Mouse (Mus musculus) erythroblast, adult 5-6 weeks (primary cell): ENCODE data around the gene Kremen2. TPM values are rescaled to one million over a fixed set of nuclear protein-coding genes. Genes with fewer than 3 reads are reported as not detected.
A peak's percentile ranks its signal among the peaks of the same experiment; 100 is the strongest.

Source experiments
- ATAC-seq: replicated peaks from 2 replicates; pipeline ENCODE4 v1.8.0; 2016; ENCODE audit warnings: moderate number of reproducible peaks, mild to moderate bottlenecking, moderate TSS enrichment, inconsistent platforms; ENCODE audit not compliant: poor library complexity, low FRiP score, severe bottlenecking
- total RNA-seq, 2 experiments: library from RNA; stranded (forward) in 1 of 2; stranded (reverse) in 1 of 2; fragments of 150-400 nt in 1 of 2; fragments of 200-764, 138-1000 nt in 1 of 2; gene quantifications; 2 replicates each; pipeline versions ENCODE4 v1.2.3 to v1.2.4; 2015 to 2017; ENCODE audit warnings: low replicate concordance in 2 of 2

Gene Kremen2
- total RNA-seq, 2 experiments from 2014 or later: not detected

DNA sequence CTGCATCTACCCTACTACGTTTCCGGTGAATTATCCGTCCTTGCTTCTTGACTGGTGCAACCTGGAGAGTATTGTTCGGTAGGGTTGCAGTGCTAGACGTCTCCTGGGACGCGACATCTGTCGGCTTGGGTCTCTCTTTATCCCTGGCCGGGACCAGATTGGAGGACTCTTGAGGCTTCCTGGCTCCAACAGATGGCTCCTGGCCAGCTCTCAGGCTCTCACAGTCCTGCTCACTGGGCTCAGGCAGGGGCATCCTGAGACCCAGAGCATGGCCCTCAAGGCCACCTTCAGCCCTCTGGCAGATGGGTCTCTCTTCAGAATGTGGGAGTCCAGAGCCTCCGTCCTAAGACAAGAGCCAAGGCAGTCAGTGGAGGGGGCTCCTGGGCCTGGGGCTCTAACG, 17.3 kb upstream of the Kremen2 start:
- ATAC-seq: no peak

DNA sequence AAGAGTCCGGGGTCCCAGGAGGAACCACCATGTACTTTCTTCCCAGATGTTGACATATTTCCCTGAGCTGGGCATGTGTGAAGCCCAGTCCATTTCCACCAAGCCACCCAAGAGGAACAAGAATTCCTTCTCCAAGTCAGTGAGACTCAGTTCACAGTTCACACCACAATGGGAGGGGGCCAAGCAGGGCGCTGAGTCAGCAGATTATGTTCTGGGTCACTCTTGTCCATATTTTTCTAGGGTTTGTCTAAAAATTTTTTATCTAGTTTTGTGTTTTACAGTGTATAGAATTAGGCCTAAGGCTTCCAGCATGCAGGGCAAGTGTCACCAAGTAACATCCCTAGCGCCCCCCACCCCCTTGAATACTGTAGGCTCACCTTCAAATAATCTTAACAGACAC, 15.5 kb upstream of the Kremen2 start:
- no peak for ATAC-seq

DNA sequence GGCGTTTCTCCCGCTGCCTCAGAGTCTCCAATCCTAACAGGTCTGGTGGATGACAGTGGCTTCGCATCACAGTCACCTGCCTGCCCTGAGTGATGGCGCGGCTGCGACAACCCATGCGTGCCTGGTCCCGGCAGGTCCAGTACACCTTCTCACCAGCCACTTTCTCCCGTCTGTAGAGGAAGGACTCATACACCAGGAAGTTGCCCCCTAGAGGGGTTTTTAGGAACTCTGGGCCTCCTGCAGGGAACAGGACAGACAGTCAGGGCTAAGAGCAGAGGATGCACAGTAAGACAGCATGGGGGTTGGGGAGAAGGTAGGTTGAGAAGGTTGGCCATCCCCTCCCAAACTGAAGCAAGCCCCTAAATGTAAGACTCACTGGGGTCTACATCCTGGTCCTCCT, 14.6 kb upstream of the Kremen2 start:
- no peak for ATAC-seq

DNA sequence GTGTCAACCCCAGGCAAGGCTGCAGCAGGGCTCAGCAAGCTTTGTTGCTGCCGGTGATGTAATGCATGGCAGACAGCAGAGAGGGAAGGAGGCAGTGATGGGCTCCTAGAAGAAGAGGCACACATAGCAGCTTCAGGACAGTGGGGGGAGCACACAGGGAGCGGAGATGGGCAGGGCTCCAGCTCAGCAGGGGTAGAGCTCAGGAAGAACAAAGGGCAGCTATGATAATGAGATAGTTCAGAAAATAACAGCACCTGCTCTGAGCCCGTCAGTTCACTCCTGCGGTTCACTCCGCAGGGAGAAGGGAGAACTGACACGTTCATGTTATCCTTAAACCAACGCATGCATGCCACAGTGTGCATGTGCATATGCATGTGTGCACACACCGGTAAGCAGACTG, 13.2 kb upstream of the Kremen2 start:
- ATAC-seq: no peak

DNA sequence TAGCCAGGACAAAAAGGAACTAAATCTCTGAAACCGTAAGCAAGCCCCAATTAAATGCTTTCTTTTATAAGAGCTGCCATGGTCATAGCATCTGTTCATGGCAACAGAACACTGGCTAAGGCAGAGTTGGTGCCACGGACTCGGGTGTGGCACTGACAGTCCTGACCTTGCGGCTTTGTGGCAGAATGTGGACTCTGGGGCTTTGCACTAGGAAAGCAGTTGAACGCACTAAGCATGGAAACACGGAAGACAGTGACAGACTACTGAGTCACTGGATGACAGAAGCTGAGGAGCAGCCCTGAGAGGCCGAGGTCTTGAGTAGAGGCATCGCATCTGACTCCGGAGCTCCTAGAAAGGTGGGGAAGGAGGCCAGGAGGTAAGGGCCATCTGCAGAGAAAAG, 11.9 kb upstream of the Kremen2 start:
- ATAC-seq: no peak

DNA sequence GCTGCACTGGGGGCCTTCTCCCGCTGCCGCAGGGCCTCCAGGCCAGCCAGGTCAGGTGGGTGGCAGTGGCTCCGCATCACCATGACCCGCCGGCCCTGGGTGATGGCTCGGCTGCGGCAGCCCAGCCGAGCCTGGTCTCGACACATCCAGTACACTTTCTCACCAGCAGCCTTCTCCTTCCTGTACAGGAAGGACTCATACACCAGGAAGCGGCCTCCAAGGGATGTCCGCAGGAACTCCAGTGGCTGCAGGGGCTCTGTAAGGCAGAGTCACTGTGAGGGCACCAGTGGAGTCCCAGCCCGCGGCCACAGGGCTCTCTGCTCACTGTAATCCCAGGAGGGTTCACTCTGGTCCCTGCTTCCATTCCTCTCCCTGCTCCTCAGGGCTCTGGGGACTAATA, 10.1 kb upstream of the Kremen2 start:
- ATAC-seq: no peak

DNA sequence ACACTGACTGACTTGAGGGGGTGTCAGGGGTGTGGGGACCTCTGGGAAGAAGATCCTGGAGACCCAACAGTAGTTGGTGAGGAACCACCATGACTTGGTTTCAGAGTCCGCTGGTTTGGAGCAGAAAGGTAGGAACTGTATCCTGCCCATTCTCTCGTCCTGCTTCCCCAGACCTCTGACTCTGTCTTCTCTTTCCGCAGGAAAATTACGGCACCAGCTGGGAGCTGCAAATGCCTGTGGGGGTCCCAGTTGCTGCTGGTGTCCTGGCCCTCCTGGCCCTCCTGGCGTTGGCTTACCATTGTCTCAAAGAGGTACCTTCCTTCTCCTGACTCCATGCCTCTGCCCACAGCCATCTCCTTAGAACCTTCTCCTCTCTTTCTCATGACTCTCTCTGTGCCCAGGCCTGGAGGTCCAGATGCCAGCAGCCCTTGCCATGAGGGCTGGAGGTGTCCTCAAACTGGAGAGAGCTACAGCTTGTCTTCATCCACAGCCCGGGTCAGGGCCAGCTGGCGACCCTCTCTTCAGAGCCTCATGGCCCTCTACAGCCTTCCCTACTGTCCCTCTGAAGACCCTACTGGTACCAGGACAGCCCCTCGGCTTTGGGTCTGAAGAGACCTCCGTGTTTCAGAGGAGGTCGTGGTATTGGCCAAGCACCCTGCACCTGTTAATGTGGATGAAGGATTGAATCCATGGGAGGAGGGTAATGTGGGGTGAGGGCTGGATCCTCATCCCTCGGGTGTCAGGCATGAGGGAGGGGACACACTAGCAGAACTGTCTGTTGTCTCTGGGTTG, 4.0 kb upstream of the Kremen2 start:
- no peak for ATAC-seq

DNA sequence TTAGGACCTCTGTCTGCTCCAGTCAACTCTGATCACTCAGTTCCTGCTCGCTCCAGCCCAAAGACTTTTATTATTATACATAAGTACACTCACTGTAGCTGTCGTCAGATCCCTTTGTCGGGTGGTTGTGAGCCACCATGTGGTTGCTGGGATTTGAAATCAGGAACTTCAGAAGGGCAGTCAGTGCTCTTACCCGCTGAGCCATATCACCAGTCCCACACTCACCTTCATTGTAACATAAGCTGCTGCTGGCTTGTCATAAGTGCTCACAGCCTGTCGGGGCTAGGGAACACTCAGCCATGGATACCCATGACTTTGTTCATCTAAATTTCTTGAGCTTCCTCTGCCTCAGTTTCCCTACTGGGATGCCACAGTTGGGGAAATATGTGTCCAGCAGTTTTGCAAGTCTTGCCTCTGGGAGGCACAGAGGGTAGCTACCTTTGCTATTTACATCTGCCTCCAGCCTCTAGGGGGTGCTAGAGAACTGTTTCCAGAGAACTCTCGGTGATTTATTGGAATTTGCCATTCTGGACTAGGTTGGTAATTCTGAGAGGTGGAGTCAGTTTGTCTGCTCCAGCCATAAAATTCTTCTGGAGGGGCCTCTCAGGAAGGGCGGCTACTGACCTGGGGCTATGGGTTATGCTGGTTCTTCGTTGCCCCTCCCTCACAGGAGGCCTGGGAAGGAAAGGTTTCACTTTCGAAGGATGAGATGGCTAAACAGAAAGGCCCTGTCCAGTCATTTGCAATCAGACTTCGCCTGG, 3.2 kb upstream of the Kremen2 start:
- peak; percentile 73 for ATAC-seq

DNA sequence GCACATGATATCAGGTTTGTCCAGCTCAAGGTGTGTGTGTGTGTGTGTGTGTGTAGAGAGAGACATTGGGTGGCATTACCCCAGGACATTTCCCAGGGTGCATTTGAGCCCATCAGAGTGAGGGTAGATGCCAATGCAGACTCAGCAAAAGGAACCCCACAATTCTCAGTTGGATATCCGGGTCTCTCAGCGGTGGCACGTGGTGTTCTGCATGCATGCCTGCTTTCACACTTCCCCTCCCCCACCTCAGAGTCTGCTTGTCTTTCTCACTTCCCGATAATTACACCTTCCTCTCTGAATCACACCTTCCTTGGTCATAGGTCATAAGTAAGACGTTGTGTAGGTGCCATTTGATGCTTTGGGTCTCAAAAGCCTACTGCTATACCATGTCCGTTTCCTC, 2.4 kb upstream of the Kremen2 start:
- no peak for ATAC-seq

DNA sequence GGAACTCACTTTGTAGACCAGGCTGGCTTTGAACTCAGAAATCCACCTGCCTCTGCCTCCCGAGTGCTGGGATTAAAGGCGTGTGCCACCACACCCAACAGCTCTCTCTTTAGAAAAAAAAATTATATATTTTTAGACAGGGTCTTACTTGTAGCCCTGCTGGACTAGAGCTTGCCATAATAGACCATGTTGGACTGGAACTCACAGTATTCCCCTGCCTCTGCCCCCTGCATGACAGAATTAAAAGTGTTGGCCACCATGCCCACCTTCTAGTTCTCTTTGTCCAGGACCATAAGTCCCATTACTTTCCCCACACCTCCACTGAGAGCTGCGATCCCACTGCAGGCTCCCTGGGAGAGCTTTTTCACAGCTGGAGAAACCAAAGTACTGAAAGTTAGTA, 1.8 kb upstream of the Kremen2 start:
- no peak for ATAC-seq

DNA sequence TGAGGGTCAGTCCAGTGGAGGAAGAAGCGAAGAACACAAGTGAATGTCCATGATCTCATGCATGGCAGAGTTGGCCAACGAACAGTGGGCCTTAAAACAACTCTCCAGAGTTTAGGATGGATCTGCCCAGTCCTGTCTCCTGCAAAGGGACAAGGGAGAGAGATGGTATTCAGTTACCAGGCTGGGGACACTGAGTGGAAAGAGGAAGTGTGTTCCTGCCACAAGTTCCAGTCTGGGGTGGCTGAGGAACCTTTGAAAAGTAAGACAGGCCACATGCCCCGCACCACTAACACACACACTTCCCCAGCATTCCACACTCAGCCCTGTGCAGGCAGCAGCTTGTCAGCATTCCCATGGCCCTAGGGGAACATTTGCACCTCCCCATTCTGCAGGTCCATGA, 1.1 kb upstream of the Kremen2 start:
- no peak for ATAC-seq

DNA sequence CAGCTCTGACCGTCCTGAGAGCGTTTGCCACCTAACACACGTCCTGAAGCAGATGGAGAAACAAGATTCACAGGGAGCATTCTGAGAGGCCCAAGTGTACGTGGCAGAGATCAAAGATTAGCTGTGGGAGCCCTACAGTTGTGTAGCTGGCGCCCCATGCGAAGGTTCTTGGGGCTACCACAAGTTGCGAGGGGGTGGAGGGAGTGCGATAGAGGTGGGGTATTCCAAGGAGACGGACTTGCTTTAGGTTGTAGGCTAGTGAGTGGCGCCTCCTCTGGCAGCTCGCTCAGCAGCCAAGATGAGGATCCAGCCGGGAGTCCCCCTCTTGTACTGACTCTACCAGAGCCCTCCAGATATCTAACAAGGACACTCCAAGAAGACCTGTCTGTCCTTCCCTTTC, 678 bp upstream of the Kremen2 start:
- no peak for ATAC-seq

DNA sequence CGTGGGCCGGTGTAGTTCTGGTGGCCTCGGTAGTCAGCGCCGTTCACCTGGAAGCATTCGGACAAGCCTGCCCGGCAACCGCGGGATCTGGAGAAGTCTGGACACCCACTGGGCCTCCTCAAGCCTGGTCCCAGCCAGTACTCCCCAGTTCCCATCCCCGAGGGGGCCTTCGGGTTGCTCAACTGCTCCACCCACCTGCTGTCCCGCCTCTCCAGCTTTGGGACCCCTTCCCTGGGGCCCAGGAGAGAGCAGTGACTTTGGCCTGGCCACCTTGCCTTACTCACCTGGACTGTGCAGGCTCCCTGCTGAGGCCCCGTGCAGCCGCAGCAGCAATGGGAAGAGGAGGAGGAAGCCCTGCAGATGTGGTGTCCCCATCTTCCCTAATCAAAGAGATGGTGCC, 982 bp downstream of the Kremen2 start:
- no peak for ATAC-seq

DNA sequence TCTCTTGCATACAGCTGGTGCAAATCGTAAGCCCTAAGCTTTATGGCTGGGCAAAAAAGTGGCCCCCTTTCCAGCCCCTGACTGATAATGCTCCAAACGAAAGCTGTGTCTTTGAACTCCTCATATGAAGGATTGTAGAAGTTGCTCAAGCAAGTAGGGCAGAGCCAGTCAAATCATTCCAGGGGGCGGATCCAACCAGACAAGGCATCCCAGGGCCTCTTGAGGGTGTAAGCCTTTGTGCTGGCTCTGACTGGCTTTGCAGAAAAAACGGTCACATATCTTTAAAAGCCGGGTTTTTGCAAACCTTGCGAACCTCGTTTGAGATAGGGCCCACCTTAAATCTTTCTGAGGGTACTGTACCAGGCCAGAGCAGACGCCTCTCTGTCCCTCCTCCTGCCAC, 1.6 kb downstream of the Kremen2 start:
- no peak for ATAC-seq

DNA sequence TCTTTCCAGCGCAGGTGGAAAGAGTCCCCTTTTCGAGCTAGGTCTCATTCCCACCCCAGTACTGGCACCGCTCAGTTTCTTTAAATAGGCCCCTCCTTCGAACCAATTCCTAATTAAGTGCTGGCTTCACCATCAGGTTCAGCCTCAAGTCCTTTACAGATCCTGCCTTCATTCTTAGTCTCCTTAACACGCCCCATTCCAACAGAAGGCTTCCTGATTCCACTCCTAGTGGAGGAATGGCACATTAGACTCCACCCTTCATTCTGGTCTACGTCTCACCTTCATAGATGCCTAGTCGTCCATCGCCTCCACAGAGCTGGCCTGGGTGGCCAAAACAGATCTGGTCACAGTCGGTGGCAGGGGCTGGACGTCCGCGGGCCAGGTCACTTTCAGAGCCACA, 2.7 kb downstream of the Kremen2 start:
- no peak for ATAC-seq

DNA sequence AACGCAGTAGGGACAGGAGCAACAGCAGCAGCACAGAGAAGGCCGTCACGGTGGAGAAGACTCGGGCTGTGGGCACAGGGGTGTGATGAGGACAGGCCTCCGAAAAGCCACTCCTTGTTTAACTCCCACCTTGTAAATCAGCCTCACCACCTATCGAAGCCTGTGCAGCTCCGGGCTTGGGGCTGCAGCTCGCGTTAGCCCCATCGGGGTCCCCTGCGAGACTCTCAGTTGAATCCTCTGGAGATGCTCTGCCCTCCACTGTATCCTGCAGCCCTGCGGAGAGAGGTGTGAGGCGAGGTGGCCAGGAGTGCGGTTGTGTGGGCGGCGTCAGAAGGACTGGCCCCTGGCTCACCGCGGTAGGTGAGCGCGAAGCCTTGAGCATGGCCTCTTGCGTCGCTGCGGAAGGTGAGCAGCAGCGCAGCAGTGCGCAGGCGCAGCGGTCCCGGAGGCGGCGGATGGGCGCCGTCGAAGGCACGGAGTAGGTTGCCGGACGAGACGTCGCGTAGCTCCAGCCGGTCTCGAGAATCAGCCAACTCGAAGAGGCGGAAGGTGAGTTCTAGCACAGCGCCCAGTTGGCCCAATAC, 3.3 kb downstream of the Kremen2 start:
- ATAC-seq: no peak

DNA sequence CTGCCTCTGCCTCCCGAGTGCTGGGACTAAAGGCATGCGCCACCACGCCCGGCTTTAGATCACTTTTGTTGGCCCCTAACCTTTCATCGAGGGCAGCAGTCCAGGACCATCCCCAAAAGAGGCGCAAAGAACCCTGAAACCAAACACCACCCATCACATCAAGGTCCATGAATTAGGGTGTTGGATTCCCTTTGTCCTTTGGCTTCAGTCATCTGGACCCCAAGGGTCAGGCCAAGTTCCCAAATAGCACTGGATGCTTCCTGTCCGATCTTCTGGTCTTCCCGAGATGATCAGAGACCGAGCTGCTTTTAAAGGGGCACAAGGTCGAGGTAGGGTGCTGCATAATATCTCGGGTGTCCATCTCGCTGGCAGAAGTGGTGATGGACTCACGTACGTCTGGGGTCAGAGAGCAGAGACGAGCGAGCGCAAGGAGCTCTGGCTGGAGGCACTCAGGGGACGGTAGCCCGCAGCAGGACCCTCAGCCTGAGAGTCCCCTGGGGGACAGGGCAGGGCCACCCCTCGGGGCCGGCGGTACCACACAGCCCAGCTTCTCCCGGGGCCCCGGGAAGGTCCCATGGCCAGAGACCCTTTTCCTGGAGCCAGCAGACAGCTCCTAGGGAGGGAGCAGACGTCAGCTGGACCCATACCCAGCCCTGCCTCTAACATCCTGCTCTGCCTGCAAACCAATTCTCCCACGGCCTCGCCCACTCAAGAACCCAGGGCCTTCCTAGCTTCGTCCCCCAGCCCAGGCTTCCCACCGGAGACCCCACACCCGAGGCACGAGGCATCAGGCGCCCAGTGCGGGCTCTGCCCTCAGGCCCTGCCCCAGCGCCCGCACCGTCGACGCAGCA, 4.0 kb downstream of the Kremen2 start:
- no peak for ATAC-seq

DNA sequence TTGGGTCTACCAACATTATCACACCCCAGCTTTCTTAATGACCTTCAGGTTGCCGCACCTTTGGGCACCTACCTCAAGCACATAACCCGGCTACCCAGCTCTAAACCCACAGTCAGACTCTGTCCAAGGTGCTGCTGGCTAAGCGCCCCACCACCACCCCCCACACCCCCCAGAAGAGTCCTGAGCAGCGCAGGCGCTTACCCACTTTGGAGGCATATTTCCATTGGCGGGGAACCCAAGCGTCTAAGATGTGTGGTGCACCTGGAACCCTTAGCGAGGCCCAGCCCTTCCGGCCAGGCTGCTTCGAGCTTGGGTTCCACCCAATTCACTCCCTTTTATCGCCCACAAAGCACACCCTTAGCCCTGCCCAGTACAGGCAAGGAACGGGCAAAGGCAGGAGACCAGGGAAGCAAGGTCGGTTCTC, 5.0 kb downstream of the Kremen2 start, which contains the start of gene Paqr4:
Gene Paqr4, minus strand, starts transcription at position 270 of the 424 bp plus-strand sequence.
- ATAC-seq: peak; percentile 72

DNA sequence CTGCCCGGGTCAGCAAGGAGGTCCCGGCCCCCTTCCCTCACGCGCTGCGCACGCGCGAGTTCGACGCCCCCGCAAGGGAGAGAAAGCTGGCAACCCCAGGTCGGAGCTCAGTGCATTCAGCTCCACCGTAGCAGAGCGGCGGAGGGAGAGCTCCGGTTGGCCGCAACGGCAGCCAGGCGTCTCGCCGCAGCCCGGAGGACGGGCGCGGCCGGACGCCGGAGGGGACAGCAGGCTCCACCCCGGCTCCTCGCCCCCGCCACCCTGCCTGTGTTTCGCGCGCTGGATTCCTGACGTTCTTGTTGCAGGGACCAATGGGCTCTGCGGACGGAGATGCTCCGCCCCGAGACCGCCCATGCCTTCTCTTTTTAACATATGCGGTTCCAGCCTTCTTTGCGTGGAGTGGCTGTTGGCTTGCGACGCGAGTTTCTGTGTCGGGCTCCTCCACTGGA, 5.5 kb downstream of the Kremen2 start:
- peak; percentile 86 for ATAC-seq
